Mouse (Mus musculus) olfactory bulb, adult 2 months (tissue): ENCODE results near the gene Eif2b3.

Experiments used
- CTCF ChIP-seq: fragments of 200-500 bp; IDR thresholded peaks from 2 replicates; pipeline ENCODE4 v1.5.1; 2012; ENCODE audit warnings: low read depth, mild to moderate bottlenecking, low read length, moderate library complexity; ENCODE audit not compliant: insufficient read depth
- POLR2A ChIP-seq: fragments of 200-500 bp; IDR thresholded peaks from 2 replicates; pipeline ENCODE4 v1.6.1; 2012; ENCODE audit warnings: mild to moderate bottlenecking, low read depth, low read length, moderate library complexity; ENCODE audit not compliant: insufficient read depth

GRCm38 (mm10) chr4:117040791-117041190 is 21.6 kb downstream of the Eif2b3 start:
- TF ChIP-seq CTCF: no peak
- no peak for TF ChIP-seq POLR2A
